Mouse (Mus musculus): ENCODE measurements at regions not wholly inside any gene's neighbourhood (a gene's known extent, or its start where the extent isn't known, plus 50 kb on each side); places are given as distances from the start of the nearest gene placed in this dataset.

DNA sequence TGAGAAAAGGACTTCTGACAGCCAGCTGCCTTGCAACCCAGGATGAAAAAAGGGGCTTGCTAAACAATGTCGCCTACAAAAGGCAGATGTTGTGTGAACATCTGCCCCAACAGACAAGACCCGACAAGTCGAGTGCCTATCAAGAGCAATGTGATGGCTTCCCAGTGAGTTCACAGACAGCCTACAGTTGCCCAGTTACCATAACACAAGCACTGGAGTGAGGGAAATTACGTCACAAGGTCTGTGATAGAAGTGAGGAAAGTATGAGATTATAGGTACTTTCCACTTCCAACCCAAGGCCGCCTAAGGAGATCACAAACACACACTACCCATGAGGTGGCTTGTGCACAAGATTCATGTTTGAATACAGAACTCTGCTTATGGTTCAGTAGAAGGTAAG, 78.4 kb upstream of the 1700016C15Rik start:
- no peak overlapping the region for H3K4me2 ChIP-seq (ENCODE audit: insufficient read depth, low read depth, poor library complexity, severe bottlenecking)
- H3K79me2 ChIP-seq (replicated peaks; ENCODE audit: control insufficient read depth, extremely low read depth, insufficient read depth, poor library complexity, severe bottlenecking): no peaks in the 10 kb centered on the region
- H3K27me3 ChIP-seq (replicated peaks): no peaks in the 10 kb centered on the region
- in situ Hi-C loops (cut with MboI; ENCODE audit: low pct_ligation_motif_present, low pct_unique_long_range_greater_than_20kb, low sequenced_read_pairs) (no loop called here), dilution Hi-C loops (cut with MboI; ENCODE audit: extremely low pct_ligation_motif_present, extremely low pct_unique_long_range_greater_than_20kb, low sequenced_read_pairs) (no loop called here)
- TF ChIP-seq UBTF (IDR thresholded peaks at IDR 0.05; ENCODE audit: low read depth, low read length) (no peak), SMC3 (IDR thresholded peaks at IDR 0.05; ENCODE audit: low read depth, low read length) (no peak), JUND (conservative IDR thresholded peaks at IDR 0.05; ENCODE audit: low read depth, low read length) (no peak), CHD2 (IDR thresholded peaks at IDR 0.05; ENCODE audit: low read length) (no peak), USF1 (IDR thresholded peaks at IDR 0.05; ENCODE audit: low read depth, low read length) (no peak), ETS1 (conservative IDR thresholded peaks at IDR 0.05; ENCODE audit: low read depth, low read length) (no peak; the same call in 1 of the 2 replicates), POLR2AphosphoS2 (IDR thresholded peaks at IDR 0.05; ENCODE audit: low read depth, low read length) (no peak), POLR2A (IDR thresholded peaks at IDR 0.05; ENCODE audit: low read depth, low read length) (no peak), MEF2A (IDR thresholded peaks at IDR 0.05; ENCODE audit: borderline replicate concordance, low read depth, low read length) (no peak)
- H3K4me3 ChIP-seq (replicated peaks in 1 of 3; ENCODE audit: low read depth in 2 of 3, low read length in 2 of 3, poor library complexity in 1 of 3): no peak overlapping the region
- H3K4me1 ChIP-seq (ENCODE audit: control insufficient read depth in 1 of 2, insufficient read depth in 2 of 2): peaks cover 3 to 9% of the 10 kb centered on the region in 2 experiments
- DNase-seq (ENCODE audit: extremely low read depth): peak; percentile 57
- H3K27ac ChIP-seq (ENCODE audit: insufficient read depth, low read depth): no peak overlapping the region
- H3K9me3 ChIP-seq (replicated peaks; ENCODE audit: low read length): no peaks in the 10 kb centered on the region
- no peak overlapping the region for H3K9ac ChIP-seq (ENCODE audit: insufficient read depth, low read depth)
- no peaks in the 10 kb centered on the region for H3K36me3 ChIP-seq (replicated peaks in 1 of 2; ENCODE audit: control insufficient read depth in 1 of 2, insufficient read depth in 1 of 2, low read length in 1 of 2)

GRCm38 (mm10) chr1:177663163-177663562, 66.5 kb upstream of the 1700016C15Rik start:
- TF ChIP-seq EP300 (IDR thresholded peaks at IDR 0.05; ENCODE audit: low read length): no peak
- no peak for TF ChIP-seq RAD21 (IDR thresholded peaks at IDR 0.05; ENCODE audit: low read depth, low read length)
- TF ChIP-seq ZC3H11A (IDR thresholded peaks at IDR 0.05; ENCODE audit: low read depth, low read length): no peak
- TF ChIP-seq CTCF (conservative IDR thresholded peaks at IDR 0.05 in 1 of 2, IDR thresholded peaks at IDR 0.05 in 1 of 2; ENCODE audit: low read depth in 2 of 2, low read length in 2 of 2): no peak
- TF ChIP-seq POLR2A (IDR thresholded peaks at IDR 0.05; ENCODE audit: low read depth, low read length): no peak
- TF ChIP-seq KAT2A (IDR thresholded peaks at IDR 0.05; ENCODE audit: insufficient replicate concordance, low read length): no peak
- no peak for TF ChIP-seq MEF2A (IDR thresholded peaks at IDR 0.05; ENCODE audit: borderline replicate concordance, low read depth, low read length)
- no peak for TF ChIP-seq CHD1 (IDR thresholded peaks at IDR 0.05; ENCODE audit: low read depth, low read length)
- TF ChIP-seq ZNF384 (IDR thresholded peaks at IDR 0.05; ENCODE audit: low read depth, low read length): no peak
- TF ChIP-seq JUND (conservative IDR thresholded peaks at IDR 0.05; ENCODE audit: low read depth, low read length): no peak
- no peak for TF ChIP-seq USF1 (IDR thresholded peaks at IDR 0.05; ENCODE audit: low read depth, low read length)
- no peak for TF ChIP-seq SIN3A (IDR thresholded peaks at IDR 0.05; ENCODE audit: low read length)
- TF ChIP-seq RCOR1 (conservative IDR thresholded peaks at IDR 0.05; ENCODE audit: low read depth, low read length): no peak
- no peak for DNase-seq (ENCODE audit: extremely low read depth)
- H3K9ac ChIP-seq (ENCODE audit: insufficient read depth, low read depth): no peak overlapping the region
- dilution Hi-C loops (cut with MboI; ENCODE audit: extremely low pct_ligation_motif_present, extremely low pct_unique_long_range_greater_than_20kb, low sequenced_read_pairs) (no loop called here), in situ Hi-C loops (cut with MboI; ENCODE audit: low pct_ligation_motif_present, low pct_unique_long_range_greater_than_20kb, low sequenced_read_pairs) (no loop called here)
- H3K9me3 ChIP-seq (replicated peaks; ENCODE audit: low read length): peaks cover 7% of the 10 kb centered on the region
- no peaks in the 10 kb centered on the region for H3K36me3 ChIP-seq (replicated peaks in 1 of 2; ENCODE audit: control insufficient read depth in 1 of 2, insufficient read depth in 1 of 2, low read length in 1 of 2)
- H3K4me1 ChIP-seq (ENCODE audit: control insufficient read depth in 1 of 2, insufficient read depth in 2 of 2): peaks cover 7 to 26% of the 10 kb centered on the region in 2 experiments; a peak in 3 of 4 replicates
- H3K4me3 ChIP-seq (replicated peaks in 1 of 3; ENCODE audit: low read depth in 2 of 3, low read length in 2 of 3, poor library complexity in 1 of 3): no peak overlapping the region
- H3K79me2 ChIP-seq (replicated peaks; ENCODE audit: control insufficient read depth, extremely low read depth, insufficient read depth, poor library complexity, severe bottlenecking): no peaks in the 10 kb centered on the region
- H3K4me2 ChIP-seq (ENCODE audit: insufficient read depth, low read depth, poor library complexity, severe bottlenecking): no peak overlapping the region
- H3K27me3 ChIP-seq (replicated peaks): no peaks in the 10 kb centered on the region
- H3K27ac ChIP-seq (ENCODE audit: insufficient read depth, low read depth): no peak overlapping the region

Data from CH12.LX (cell line).